In the genomic region with DNA sequence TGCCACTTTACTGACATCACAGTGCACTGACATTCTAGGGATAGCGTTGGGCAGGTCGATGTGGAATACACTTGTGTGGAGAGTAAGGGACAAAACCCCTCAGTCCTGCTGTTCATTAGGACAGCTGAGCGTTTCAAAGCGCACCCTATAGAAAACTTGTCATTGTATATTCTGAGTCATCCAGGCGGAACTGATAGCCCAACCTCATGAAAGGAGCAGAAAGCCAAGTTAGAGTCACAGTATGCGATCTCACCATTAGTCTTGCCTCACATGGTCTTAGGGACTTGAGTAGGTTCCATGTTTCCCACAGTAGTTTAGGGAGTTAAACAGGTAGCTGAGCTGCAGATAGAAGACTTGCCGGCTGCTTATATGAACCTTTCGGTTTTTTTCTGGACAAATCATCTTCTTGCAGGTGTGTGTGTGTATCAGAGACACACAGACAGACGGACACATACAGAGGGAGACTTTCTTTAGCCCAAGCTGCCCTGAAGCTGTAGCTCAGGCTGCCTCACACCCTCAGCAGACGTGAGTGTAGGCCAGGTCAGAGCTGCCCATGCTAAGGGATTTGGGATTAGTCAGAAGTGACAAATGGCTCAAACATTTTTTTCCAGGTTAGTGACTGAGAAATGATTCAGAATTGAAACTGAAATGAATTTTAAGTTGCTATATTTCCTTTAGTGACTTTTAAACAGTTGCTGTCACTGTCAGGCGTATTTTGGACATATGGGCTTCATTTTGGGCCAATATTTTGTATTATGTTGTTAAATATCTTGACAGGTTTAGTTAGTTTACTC, we compare ENCODE assay signal across 1 mouse cellular context.
A peak's percentile ranks its signal among the peaks of the same experiment; 100 is the strongest.
TF ChIP-seq lines count a peak whose summit lies in the region.

No protein-coding gene starts in this region.

TF ChIP-seq in CH12.LX, 34 proteins besides CTCF, POLR2A, EP300 and RAD21 (continued from another document):
- TF ChIP-seq SMC3 (IDR thresholded peaks at IDR 0.05; ENCODE audit: low read depth, low read length) (no peak), NRF1 (IDR thresholded peaks at IDR 0.05; ENCODE audit: low read depth, low read length) (no peak), MAZ (IDR thresholded peaks at IDR 0.05; ENCODE audit: low read depth, low read length) (0 out of 2 replicates have a peak, but pooled peaks have one; percentile 19), MAFK (IDR thresholded peaks at IDR 0.05; ENCODE audit: insufficient replicate concordance, low read length) (peak; percentile 37; the same call in 1 of the 2 replicates), UBTF (IDR thresholded peaks at IDR 0.05; ENCODE audit: low read depth, low read length) (no peak), JUN (IDR thresholded peaks at IDR 0.05; ENCODE audit: insufficient read depth, low read depth, low read length) (peak; percentile 84), ZC3H11A (IDR thresholded peaks at IDR 0.05; ENCODE audit: low read depth, low read length) (no peak), CHD1 (IDR thresholded peaks at IDR 0.05; ENCODE audit: low read depth, low read length) (no peak)
